9 mouse cellular contexts compared by ENCODE assay signal in genomic region chr8:11357921-11358436, GRCm38 (mm10). TPM values are rescaled to one million over a fixed set of nuclear protein-coding genes. Genes with fewer than 3 reads are reported as not detected.
DNase-seq lines count a peak whose midpoint lies in the region; ATAC-seq and TF ChIP-seq lines count a peak whose summit lies in the region.
"Had no signal": no experiment of that assay in that cellular context is flagged by ENCODE, and none has a peak within 500 bp of the region (broad histone marks: within the 10 kb centered on the region; RNA-seq: fewer than 3 reads in every experiment).

No protein-coding gene starts in this region.

- no peak; the same call in 1 of the 2 replicates for ATAC-seq in hindbrain, postnatal 0 days
- no peak for ATAC-seq in hindbrain, embryonic 13.5 days (ENCODE audit: low FRiP score)
- no peak for ATAC-seq in embryonic facial prominence, embryonic 13.5 days (ENCODE audit: insufficient number of reproducible peaks, insufficient read depth, low FRiP score, low TSS enrichment, low read depth)
- peak; percentile 43; the same call in 1 of the 2 replicates for ATAC-seq in limb, embryonic 12.5 days (ENCODE audit: insufficient number of reproducible peaks, insufficient read depth, low FRiP score, low TSS enrichment, low read depth)
- ATAC-seq in megakaryocyte progenitor cell, adult 5-6 weeks (replicated peaks; ENCODE audit: poor library complexity), result no peak
- ATAC-seq in midbrain, embryonic 16.5 days, result no peak

- no peaks in the 10 kb centered on the region for H3K9me3 ChIP-seq in hindbrain, postnatal 0 days (ENCODE audit: low read length)
- no peaks in the 10 kb centered on the region for H3K9me3 ChIP-seq in hindbrain, embryonic 13.5 days
- no peaks in the 10 kb centered on the region for H3K9me3 ChIP-seq in embryonic facial prominence, embryonic 13.5 days
- H3K9me3 ChIP-seq in limb, embryonic 12.5 days, result no peaks in the 10 kb centered on the region
- H3K9me3 ChIP-seq in midbrain, embryonic 16.5 days (replicated peaks; ENCODE audit: control insufficient read depth, low read length, poor library complexity, severe bottlenecking), result no peaks in the 10 kb centered on the region

- H3K36me3 ChIP-seq in hindbrain, postnatal 0 days (ENCODE audit: insufficient read depth, low read length), result no peaks in the 10 kb centered on the region
- no peaks in the 10 kb centered on the region for H3K36me3 ChIP-seq in hindbrain, embryonic 13.5 days
- H3K36me3 ChIP-seq in embryonic facial prominence, embryonic 13.5 days, result peaks cover 15% of the 10 kb centered on the region; the same call in 1 of the 2 replicates
- no peaks in the 10 kb centered on the region for H3K36me3 ChIP-seq in limb, embryonic 12.5 days
- H3K36me3 ChIP-seq in midbrain, embryonic 16.5 days (ENCODE audit: control insufficient read depth, insufficient read depth, low read length), result no peaks in the 10 kb centered on the region

- H3K4me2 ChIP-seq in hindbrain, postnatal 0 days (ENCODE audit: low read depth, low read length), result no peak overlapping the region
- H3K4me2 ChIP-seq in hindbrain, embryonic 13.5 days, result no peak overlapping the region
- no peak overlapping the region for H3K4me2 ChIP-seq in embryonic facial prominence, embryonic 13.5 days
- H3K4me2 ChIP-seq in limb, embryonic 12.5 days, result peak overlapping the region; percentile 23; the same call in 1 of the 2 replicates
- H3K4me2 ChIP-seq in midbrain, embryonic 16.5 days (ENCODE audit: low read length), result no peak overlapping the region

- H3K4me1 ChIP-seq in hindbrain, postnatal 0 days (ENCODE audit: insufficient read depth, low read length), result peaks cover 6% of the 10 kb centered on the region; the same call in 1 of the 2 replicates
- peaks cover 24% of the 10 kb centered on the region for H3K4me1 ChIP-seq in hindbrain, embryonic 13.5 days (replicated peaks)
- peaks cover 44% of the 10 kb centered on the region for H3K4me1 ChIP-seq in embryonic facial prominence, embryonic 13.5 days
- H3K4me1 ChIP-seq in limb, embryonic 12.5 days (replicated peaks), result peaks cover 43% of the 10 kb centered on the region
- peaks cover 2% of the 10 kb centered on the region; the same call in 1 of the 2 replicates for H3K4me1 ChIP-seq in midbrain, embryonic 16.5 days (ENCODE audit: control insufficient read depth, insufficient read depth, low read length)

- no peak for TF ChIP-seq CTCF in hindbrain, postnatal 0 days (IDR thresholded peaks at IDR 0.05; ENCODE audit: low read depth)

- DNase-seq in hindbrain, postnatal 0 days (ENCODE audit: low spot score), result peak; percentile 20
- peak; percentile 34 for DNase-seq in embryo, embryonic 10.5 days (ENCODE audit: low spot score)
- DNase-seq in retina, embryonic 14.5 days (ENCODE audit: low spot score), result no peak

- H3K27me3 ChIP-seq in hindbrain, postnatal 0 days (ENCODE audit: insufficient read depth, low read length), result no peaks in the 10 kb centered on the region
- H3K27me3 ChIP-seq in hindbrain, embryonic 13.5 days, result no peaks in the 10 kb centered on the region; the same call in 1 of the 2 replicates
- H3K27me3 ChIP-seq in embryonic facial prominence, embryonic 13.5 days, result no peaks in the 10 kb centered on the region
- no peaks in the 10 kb centered on the region for H3K27me3 ChIP-seq in limb, embryonic 12.5 days
- no peaks in the 10 kb centered on the region for H3K27me3 ChIP-seq in midbrain, embryonic 16.5 days (ENCODE audit: control insufficient read depth, insufficient read depth, low read depth, low read length)

- H3K27ac ChIP-seq in hindbrain, postnatal 0 days, result no peak overlapping the region
- H3K27ac ChIP-seq in hindbrain, embryonic 13.5 days, result no peak overlapping the region
- peak overlapping the region; percentile 80 for H3K27ac ChIP-seq in embryonic facial prominence, embryonic 13.5 days
- peak overlapping the region; percentile 76 for H3K27ac ChIP-seq in limb, embryonic 12.5 days
- H3K27ac ChIP-seq in midbrain, embryonic 16.5 days (ENCODE audit: low read length), result no peak overlapping the region

- H3K4me3 ChIP-seq in hindbrain, postnatal 0 days (ENCODE audit: low read length), result no peak overlapping the region
- H3K4me3 ChIP-seq in hindbrain, embryonic 13.5 days, result no peak overlapping the region
- no peak overlapping the region for H3K4me3 ChIP-seq in embryonic facial prominence, embryonic 13.5 days
- no peak overlapping the region for H3K4me3 ChIP-seq in limb, embryonic 12.5 days (replicated peaks)
- H3K4me3 ChIP-seq in midbrain, embryonic 16.5 days (ENCODE audit: low read depth, low read length), result no peak overlapping the region

- H3K9ac ChIP-seq in hindbrain, postnatal 0 days (replicated peaks; ENCODE audit: low read length), result no peak overlapping the region
- no peak overlapping the region for H3K9ac ChIP-seq in hindbrain, embryonic 13.5 days
- H3K9ac ChIP-seq in embryonic facial prominence, embryonic 13.5 days, result no peak overlapping the region
- peak overlapping the region; percentile 31; the same call in 1 of the 2 replicates for H3K9ac ChIP-seq in limb, embryonic 12.5 days (replicated peaks)
- no peak overlapping the region for H3K9ac ChIP-seq in midbrain, embryonic 16.5 days (ENCODE audit: low read depth, low read length)

- WGBS in hindbrain, postnatal 0 days, result 40% methylated on average over 7 of the region's 7 CpGs
- WGBS in hindbrain, embryonic 13.5 days, result 63% methylated on average over 7 of the region's 7 CpGs
- 46% methylated on average over 7 of the region's 7 CpGs for WGBS in embryonic facial prominence, embryonic 13.5 days
- 27% methylated on average over 7 of the region's 7 CpGs for WGBS in limb, embryonic 12.5 days
- WGBS in midbrain, embryonic 16.5 days, result 54% methylated on average over 7 of the region's 7 CpGs

RNA-seq across cellular contexts. Expression of gene Col4a1, which starts 45.4 kb away (rescaled TPM):
- total RNA-seq in hindbrain, postnatal 0 days (2014; rRNA removed), result 203 and 254 TPM in 2 replicates
- polyA plus RNA-seq in hindbrain, postnatal 0 days (2015; fragmentation: Nextera tagmentation; extraction: Ambion mirVana), result 46.4 and 55.6 TPM in 2 replicates
- 93.3 and 94.0 TPM in 2 replicates for polyA plus RNA-seq in hindbrain, embryonic 13.5 days (2015; fragmentation: Nextera tagmentation; extraction: Ambion mirVana)
- 121 and 137 TPM in 2 replicates for polyA plus RNA-seq in embryonic facial prominence, embryonic 13.5 days (2015; fragmentation: Nextera tagmentation; extraction: Ambion mirVana)
- polyA plus RNA-seq in limb, embryonic 12.5 days (2016; fragmentation: Nextera tagmentation; extraction: Ambion mirVana), result 118 and 133 TPM in 2 replicates
- 0.29 and 0.32 TPM in 2 replicates for total RNA-seq in megakaryocyte progenitor cell, adult 5-6 weeks (2015)
- total RNA-seq in megakaryocyte progenitor cell, adult 5-6 weeks (2017), result 0.08 and 1.8 TPM in 2 replicates
- 73.6 and 83.1 TPM in 2 replicates for polyA plus RNA-seq in midbrain, embryonic 16.5 days (2015; fragmentation: Nextera tagmentation; extraction: Ambion mirVana)
- total RNA-seq: neutrophil, adult 5-6 weeks had no signal

RNA-seq across cellular contexts. Expression of gene Col4a2, which starts 45.4 kb away (rescaled TPM):
- 76.6 and 95.8 TPM in 2 replicates for total RNA-seq in hindbrain, postnatal 0 days (2014; rRNA removed)
- polyA plus RNA-seq in hindbrain, postnatal 0 days (2015; fragmentation: Nextera tagmentation; extraction: Ambion mirVana), result 26.5 and 27.8 TPM in 2 replicates
- 41.6 and 42.4 TPM in 2 replicates for polyA plus RNA-seq in hindbrain, embryonic 13.5 days (2015; fragmentation: Nextera tagmentation; extraction: Ambion mirVana)
- 58.8 and 62.0 TPM in 2 replicates for polyA plus RNA-seq in embryonic facial prominence, embryonic 13.5 days (2015; fragmentation: Nextera tagmentation; extraction: Ambion mirVana)
- polyA plus RNA-seq in limb, embryonic 12.5 days (2016; fragmentation: Nextera tagmentation; extraction: Ambion mirVana), result 56.3 and 63.5 TPM in 2 replicates
- total RNA-seq in megakaryocyte progenitor cell, adult 5-6 weeks (2015), result 0.22 and 0.29 TPM in 2 replicates
- total RNA-seq in megakaryocyte progenitor cell, adult 5-6 weeks (2017), result 0.46 and 0.64 TPM in 2 replicates
- polyA plus RNA-seq in midbrain, embryonic 16.5 days (2015; fragmentation: Nextera tagmentation; extraction: Ambion mirVana), result 33.8 and 37.8 TPM in 2 replicates
- total RNA-seq: neutrophil, adult 5-6 weeks had no signal

Comparison
In these comparisons a context has a peak if more than half of its experiments do, and no peak if none do; other contexts are left out.
1. H3K27ac ChIP-seq: peak in embryonic facial prominence, embryonic 13.5 days (single experiment) and limb, embryonic 12.5 days (single experiment); none in hindbrain, postnatal 0 days (single experiment), hindbrain, embryonic 13.5 days (single experiment) and midbrain, embryonic 16.5 days (single experiment).